Mouse (Mus musculus): ENCODE results near the gene Soat2. TPM values are rescaled to one million over a fixed set of nuclear protein-coding genes. Genes with fewer than 3 reads are reported as not detected.

Soat2 gene
- polyA plus RNA-seq, 1 experiment from 2014 or later = 0.14 TPM

Other genes starting within 250 kb of the Soat2 start
- not detected in 2 replicates for gene Krt4, start 225.8 kb upstream of the Soat2 start, polyA plus RNA-seq (2016; fragmentation: Nextera tagmentation; extraction: Ambion mirVana)
- gene Krt79, start 210.2 kb upstream of the Soat2 start, polyA plus RNA-seq (2016; fragmentation: Nextera tagmentation; extraction: Ambion mirVana) = 0.14 and 0.27 TPM in 2 replicates
- not detected in 2 replicates for gene Krt78, start 196.2 kb upstream of the Soat2 start, polyA plus RNA-seq (2016; fragmentation: Nextera tagmentation; extraction: Ambion mirVana)
- gene Krt8, start 146.0 kb upstream of the Soat2 start, polyA plus RNA-seq (2016; fragmentation: Nextera tagmentation; extraction: Ambion mirVana) = 6.2 and 8.4 TPM in 2 replicates
- 3.2 and 4.3 TPM in 2 replicates for gene Krt18, start 122.3 kb upstream of the Soat2 start, polyA plus RNA-seq (2016; fragmentation: Nextera tagmentation; extraction: Ambion mirVana)
- gene Eif4b, start 76.8 kb upstream of the Soat2 start, polyA plus RNA-seq (2016; fragmentation: Nextera tagmentation; extraction: Ambion mirVana) = 98.7 and 100 TPM in 2 replicates
- 13.3 and 14.1 TPM in 2 replicates for gene Tns2, start 50.1 kb upstream of the Soat2 start, polyA plus RNA-seq (2016; fragmentation: Nextera tagmentation; extraction: Ambion mirVana)
- 19.3 and 20.2 TPM in 2 replicates for gene Spryd3, start 14.3 kb upstream of the Soat2 start, polyA plus RNA-seq (2016; fragmentation: Nextera tagmentation; extraction: Ambion mirVana)
- gene Igfbp6, start 6.2 kb upstream of the Soat2 start, polyA plus RNA-seq (2016; fragmentation: Nextera tagmentation; extraction: Ambion mirVana) = 0.32 and 0.42 TPM in 2 replicates
- 108 and 110 TPM in 2 replicates for gene Zfp740, start 52.7 kb downstream of the Soat2 start, polyA plus RNA-seq (2016; fragmentation: Nextera tagmentation; extraction: Ambion mirVana)
- gene Csad, start 54.2 kb downstream of the Soat2 start, polyA plus RNA-seq (2016; fragmentation: Nextera tagmentation; extraction: Ambion mirVana) = 40.9 and 41.0 TPM in 2 replicates
- 0.84 and 1.6 TPM in 2 replicates for gene Itgb7, start 81.4 kb downstream of the Soat2 start, polyA plus RNA-seq (2016; fragmentation: Nextera tagmentation; extraction: Ambion mirVana)
- 13.6 and 19.2 TPM in 2 replicates for gene Rarg, start 107.0 kb downstream of the Soat2 start, polyA plus RNA-seq (2016; fragmentation: Nextera tagmentation; extraction: Ambion mirVana)
- 0.26 and 0.28 TPM in 2 replicates for gene Gm9918, start 120.0 kb downstream of the Soat2 start, polyA plus RNA-seq (2016; fragmentation: Nextera tagmentation; extraction: Ambion mirVana)
- 51.9 and 57.7 TPM in 2 replicates for gene Mfsd5, start 128.9 kb downstream of the Soat2 start, polyA plus RNA-seq (2016; fragmentation: Nextera tagmentation; extraction: Ambion mirVana)
- gene Espl1, start 145.7 kb downstream of the Soat2 start, polyA plus RNA-seq (2016; fragmentation: Nextera tagmentation; extraction: Ambion mirVana) = 33.6 and 38.4 TPM in 2 replicates
- gene Pfdn5, start 175.6 kb downstream of the Soat2 start, polyA plus RNA-seq (2016; fragmentation: Nextera tagmentation; extraction: Ambion mirVana) = 363 and 378 TPM in 2 replicates
- gene Myg1, start 181.2 kb downstream of the Soat2 start, polyA plus RNA-seq (2016; fragmentation: Nextera tagmentation; extraction: Ambion mirVana) = 96.1 and 108 TPM in 2 replicates
- gene Aaas, start 200.2 kb downstream of the Soat2 start, polyA plus RNA-seq (2016; fragmentation: Nextera tagmentation; extraction: Ambion mirVana) = 61.5 and 67.9 TPM in 2 replicates
- gene Sp7, start 216.7 kb downstream of the Soat2 start, polyA plus RNA-seq (2016; fragmentation: Nextera tagmentation; extraction: Ambion mirVana) = 0.46 and 0.93 TPM in 2 replicates